Mouse (Mus musculus): Measurements from ENCODE around the gene Gpr83. TPM values are rescaled to one million over a fixed set of nuclear protein-coding genes. Genes with fewer than 3 reads are reported as not detected.
"Not testable (repeated sequence)": the region's sequence is repeated elsewhere in the genome, so short reads cannot be mapped to it uniquely, and the experiment has no call there.

Gene Gpr83
- polyA plus RNA-seq, 1 experiment = 0.32 TPM

GRCm38 (mm10) chr9:14864726-14865125, 4.7 kb downstream of the Gpr83 start:
- DNase-seq (ENCODE audit: low read depth, low spot score) = no peak
- 74% methylated on average over 9 of the region's 9 CpGs for WGBS

GRCm38 (mm10) chr9:14866957-14867356, 6.9 kb downstream of the Gpr83 start:
- WGBS = 30% methylated on average over 7 of the region's 7 CpGs
- no peak for DNase-seq (ENCODE audit: low read depth, low spot score)

- DNase-seq (ENCODE audit: low read depth, low spot score) = no peak
- 97% methylated on average over 8 of the region's 8 CpGs for WGBS
Observed at GRCm38 (mm10) chr9:14868326-14868725, 8.3 kb downstream of the Gpr83 start.

GRCm38 (mm10) chr9:14870377-14870776, 10.4 kb downstream of the Gpr83 start:
- no peak for DNase-seq (ENCODE audit: low read depth, low spot score)
- WGBS = 83% methylated on average over 2 of the region's 2 CpGs

GRCm38 (mm10) chr9:14870802-14871201, 10.8 kb downstream of the Gpr83 start:
- 90% methylated on average over 10 of the region's 10 CpGs for WGBS

GRCm38 (mm10) chr9:14871536-14871935, 11.5 kb downstream of the Gpr83 start:
- DNase-seq (ENCODE audit: low read depth, low spot score) = no peak
- WGBS = 52% methylated on average over 3 of the region's 3 CpGs

More at GRCm38 (mm10) chr9:14870802-14871201, 10.8 kb downstream of the Gpr83 start:
- no peak for DNase-seq (ENCODE audit: low read depth, low spot score)

GRCm38 (mm10) chr9:14872181-14872930, 12.3 kb downstream of the Gpr83 start:
- WGBS = 70% methylated on average over 17 of the region's 17 CpGs
- no peak for DNase-seq (ENCODE audit: low read depth, low spot score)

GRCm38 (mm10) chr9:14875743-14876507, 15.9 kb downstream of the Gpr83 start:
- 86% methylated on average over 5 of the region's 5 CpGs for WGBS
- no peak for DNase-seq (ENCODE audit: low read depth, low spot score)

GRCm38 (mm10) chr9:14876566-14876965, 16.6 kb downstream of the Gpr83 start:
- WGBS = 33% methylated on average over 8 of the region's 8 CpGs
- DNase-seq (ENCODE audit: low read depth, low spot score) = not testable (repeated sequence)

GRCm38 (mm10) chr9:14884641-14885040, 24.6 kb downstream of the Gpr83 start:
- DNase-seq (ENCODE audit: low read depth, low spot score) = no peak
- WGBS = 68% methylated on average over 4 of the region's 4 CpGs

- no peak for DNase-seq (ENCODE audit: low read depth, low spot score)
Observed at GRCm38 (mm10) chr9:14885151-14885550, 25.1 kb downstream of the Gpr83 start.

GRCm38 (mm10) chr9:14885954-14886353, 25.9 kb downstream of the Gpr83 start:
- 84% methylated on average over 1 of the region's 1 CpGs for WGBS
- no peak for DNase-seq (ENCODE audit: low read depth, low spot score)

- DNase-seq (ENCODE audit: low read depth, low spot score) = no peak
- WGBS = 74% methylated on average over 6 of the region's 6 CpGs
Observed at GRCm38 (mm10) chr9:14887787-14888382, 27.9 kb downstream of the Gpr83 start.

GRCm38 (mm10) chr9:14888671-14889070, 28.7 kb downstream of the Gpr83 start:
- 44% methylated on average over 6 of the region's 6 CpGs for WGBS

GRCm38 (mm10) chr9:14890699-14891098, 30.7 kb downstream of the Gpr83 start:
- 93% methylated on average over 3 of the region's 3 CpGs for WGBS
- no peak for DNase-seq (ENCODE audit: low read depth, low spot score)

More at GRCm38 (mm10) chr9:14888671-14889070, 28.7 kb downstream of the Gpr83 start:
- no peak for DNase-seq (ENCODE audit: low read depth, low spot score)

GRCm38 (mm10) chr9:14891891-14892290, 31.9 kb downstream of the Gpr83 start:
- no peak for DNase-seq (ENCODE audit: low read depth, low spot score)
- WGBS = 89% methylated on average over 5 of the region's 5 CpGs

GRCm38 (mm10) chr9:14893388-14893787, 33.4 kb downstream of the Gpr83 start:
- DNase-seq (ENCODE audit: low read depth, low spot score) = no peak
- WGBS = 71% methylated on average over 9 of the region's 9 CpGs

- no peak for DNase-seq (ENCODE audit: low read depth, low spot score)
- WGBS = 86% methylated on average over 3 of the region's 3 CpGs
Observed at GRCm38 (mm10) chr9:14894628-14895027, 34.6 kb downstream of the Gpr83 start.

GRCm38 (mm10) chr9:14895237-14895835, 35.3 kb downstream of the Gpr83 start:
- WGBS = 75% methylated on average over 7 of the region's 7 CpGs
- no peak for DNase-seq (ENCODE audit: low read depth, low spot score)

- DNase-seq (ENCODE audit: low read depth, low spot score) = no peak
- 54% methylated on average over 3 of the region's 3 CpGs for WGBS
Observed at GRCm38 (mm10) chr9:14897102-14897501, 37.1 kb downstream of the Gpr83 start.

Data from large intestine, adult 2 months (tissue).